Mouse (Mus musculus): Measurements from ENCODE around the gene Eif4a2.

GRCm38 (mm10) chr16:23106121-23106520 lies 1.1 kb upstream of the Eif4a2 start:
- TF ChIP-seq MYOG (IDR thresholded peaks at IDR 0.05; ENCODE audit: control insufficient read depth, extremely low read depth, insufficient read length) (no peak), CTCF (IDR thresholded peaks at IDR 0.05; ENCODE audit: control insufficient read depth, insufficient read depth, insufficient read length) (no peak), MAX (IDR thresholded peaks at IDR 0.05) (no peak), USF1 (IDR thresholded peaks at IDR 0.05; ENCODE audit: low read depth) (no peak), MYOD1 (IDR thresholded peaks at IDR 0.05; ENCODE audit: control insufficient read depth, insufficient read length, low read depth) (no peak), CEBPB (IDR thresholded peaks at IDR 0.05; ENCODE audit: low read depth) (no peak)
